Mouse (Mus musculus) midbrain, embryonic 10.5 days (tissue): Measurements from ENCODE around the gene Tspan10. TPM values are rescaled to one million over a fixed set of nuclear protein-coding genes. Genes with fewer than 3 reads are reported as not detected.
A peak's percentile ranks its signal among the peaks of the same experiment; 100 is the strongest.

ENCODE experiments used
- DNase-seq: peaks from one replicate; pipeline ENCODE4 v3.0.0-alpha.2; 2017; ENCODE audit warnings: low spot score
- H3K27ac ChIP-seq: fragments of 300-500 bp; sonication (generic); replicated peaks from 2 replicates; pipeline ENCODE4 v1.5.1; 2016; ENCODE audit warnings: mild to moderate bottlenecking
- H3K27me3 ChIP-seq: fragments of 300-500 bp; sonication (generic); 2 replicates; pipeline ENCODE4 v1.6.1; 2016; ENCODE audit warnings: low read depth, mild to moderate bottlenecking; ENCODE audit not compliant: poor library complexity, severe bottlenecking
- H3K36me3 ChIP-seq: fragments of 300-500 bp; sonication (generic); 2 replicates; pipeline ENCODE4 v1.6.1; 2016; ENCODE audit warnings: mild to moderate bottlenecking, moderate library complexity
- H3K4me1 ChIP-seq: fragments of 300-500 bp; sonication (generic); 2 replicates; pipeline ENCODE4 v1.6.1; 2016
- H3K4me3 ChIP-seq: fragments of 300-500 bp; sonication (generic); 2 replicates; pipeline ENCODE4 v1.5.1; 2016; ENCODE audit warnings: mild to moderate bottlenecking, moderate library complexity
- H3K9me3 ChIP-seq: fragments of 300-500 bp; sonication (generic); replicated peaks from 2 replicates; pipeline ENCODE4 v1.6.1; 2016; ENCODE audit warnings: mild to moderate bottlenecking
- WGBS: fragments of 180-500 bp; shearing (Covaris S2); methylation state at CpG from one replicate; pipeline ENCODE4 v1.1.7; 2016; 5-methylcytosine and 5-hydroxymethylcytosine counted together
- polyA plus RNA-seq: library from polyadenylated mRNA; unstranded; fragments of >200 nt; fragmentation: Nextera tagmentation; extraction: Ambion mirVana; gene quantifications from 2 replicates; pipeline ENCODE4 v1.2.1, GENCODE M21; 2016

The Tspan10 gene
- polyA plus RNA-seq, 1 experiment from 2014 or later: 0.39 TPM

GRCm38 (mm10) chr11:120437152-120437856 is 5.1 kb upstream of the Tspan10 start, which contains the start of gene Nploc4:
Gene Nploc4, minus strand, starts transcription at chr11:120437708.
- peaks cover 30% of the 10 kb centered on the region for H3K36me3 ChIP-seq
- WGBS: under 1% methylated on average over 69 of the region's 77 CpGs
- DNase-seq: peak; percentile 94
- H3K4me3 ChIP-seq: peak within 1 kb of the TSS; percentile 81
- H3K4me1 ChIP-seq: peaks cover 18% of the 10 kb centered on the region
- no peaks in the 10 kb centered on the region for H3K27me3 ChIP-seq
- no peaks in the 10 kb centered on the region for H3K9me3 ChIP-seq
- peak within 1 kb of the TSS; percentile 96 for H3K27ac ChIP-seq

GRCm38 (mm10) chr11:120437857-120438385 is 4.5 kb upstream of the Tspan10 start:
- Histone ChIP-seq H3K4me1 (peaks cover 18% of the 10 kb centered on the region), H3K27ac (peak overlapping the region; percentile 96), H3K36me3 (peaks cover 24% of the 10 kb centered on the region), H3K9me3 (no peaks in the 10 kb centered on the region), H3K4me3 (peak overlapping the region; percentile 81), H3K27me3 (no peaks in the 10 kb centered on the region)
- DNase-seq: no peak
- 34% methylated on average over 12 of the region's 12 CpGs for WGBS

- H3K4me3 ChIP-seq: peak overlapping the region; percentile 3; the same call in 1 of the 2 replicates
- H3K9me3 ChIP-seq: no peaks in the 10 kb centered on the region
- no peaks in the 10 kb centered on the region for H3K36me3 ChIP-seq
- no peak for DNase-seq
- no peaks in the 10 kb centered on the region for H3K27me3 ChIP-seq
- no peaks in the 10 kb centered on the region for H3K4me1 ChIP-seq
- H3K27ac ChIP-seq: no peak overlapping the region
- 91% methylated on average over 3 of the region's 3 CpGs for WGBS
These were observed 379 bp downstream of the Tspan10 start for GRCm38 (mm10) chr11:120442765-120443280.

GRCm38 (mm10) chr11:120444106-120444505 is 1.7 kb downstream of the Tspan10 start:
- H3K9me3 ChIP-seq: no peaks in the 10 kb centered on the region
- H3K27ac ChIP-seq: no peak overlapping the region
- no peaks in the 10 kb centered on the region for H3K4me1 ChIP-seq
- no peaks in the 10 kb centered on the region for H3K36me3 ChIP-seq
- no peaks in the 10 kb centered on the region for H3K27me3 ChIP-seq
- DNase-seq: no peak
- WGBS: 75% methylated on average over 6 of the region's 6 CpGs
- no peak overlapping the region for H3K4me3 ChIP-seq

- 79% methylated on average over 3 of the region's 3 CpGs for WGBS
- no peaks in the 10 kb centered on the region for H3K27me3 ChIP-seq
- H3K4me3 ChIP-seq: no peak overlapping the region
- no peaks in the 10 kb centered on the region for H3K9me3 ChIP-seq
- H3K27ac ChIP-seq: no peak overlapping the region
- DNase-seq: no peak
- H3K4me1 ChIP-seq: no peaks in the 10 kb centered on the region
- no peaks in the 10 kb centered on the region for H3K36me3 ChIP-seq
These were observed 3.0 kb downstream of the Tspan10 start for GRCm38 (mm10) chr11:120445475-120445874.

GRCm38 (mm10) chr11:120447179-120447578 is 4.7 kb downstream of the Tspan10 start:
- Histone ChIP-seq H3K9me3 (no peaks in the 10 kb centered on the region), H3K27ac (no peak overlapping the region), H3K27me3 (no peaks in the 10 kb centered on the region), H3K4me1 (0 out of 2 replicates have a peak, but pooled peaks cover 2% of the 10 kb centered on the region), H3K4me3 (no peak overlapping the region), H3K36me3 (no peaks in the 10 kb centered on the region)
- WGBS: 83% methylated on average over 7 of the region's 7 CpGs
- DNase-seq: no peak

GRCm38 (mm10) chr11:120452246-120452645 is 9.8 kb downstream of the Tspan10 start:
- Histone ChIP-seq H3K4me1 (peaks cover 9% of the 10 kb centered on the region), H3K27ac (no peak overlapping the region), H3K27me3 (no peaks in the 10 kb centered on the region), H3K36me3 (peaks cover 5% of the 10 kb centered on the region), H3K9me3 (no peaks in the 10 kb centered on the region), H3K4me3 (no peak overlapping the region)
- DNase-seq: no peak
- WGBS: 66% methylated on average over 3 of the region's 3 CpGs

GRCm38 (mm10) chr11:120453306-120453705 is 10.9 kb downstream of the Tspan10 start, which contains the start of gene Pde6g:
Gene Pde6g, minus strand, starts transcription at chr11:120453500.
- H3K9me3 ChIP-seq: no peaks in the 10 kb centered on the region
- 87% methylated on average over 4 of the region's 4 CpGs for WGBS
- H3K4me3 ChIP-seq: no peak within 1 kb of the TSS
- peaks cover 5% of the 10 kb centered on the region for H3K36me3 ChIP-seq
- no peak for DNase-seq
- H3K27ac ChIP-seq: no peak within 1 kb of the TSS
- H3K4me1 ChIP-seq: peaks cover 18% of the 10 kb centered on the region
- no peaks in the 10 kb centered on the region for H3K27me3 ChIP-seq

- Histone ChIP-seq H3K4me3 (no peak overlapping the region), H3K27me3 (no peaks in the 10 kb centered on the region), H3K9me3 (no peaks in the 10 kb centered on the region), H3K36me3 (peaks cover 15% of the 10 kb centered on the region), H3K4me1 (peaks cover 30% of the 10 kb centered on the region), H3K27ac (no peak overlapping the region)
- no peak for DNase-seq
- WGBS: 91% methylated on average over 4 of the region's 4 CpGs
These were observed 12.5 kb downstream of the Tspan10 start for GRCm38 (mm10) chr11:120454965-120455364.

- Histone ChIP-seq H3K27ac (no peak overlapping the region), H3K27me3 (no peaks in the 10 kb centered on the region), H3K9me3 (no peaks in the 10 kb centered on the region), H3K4me3 (no peak overlapping the region), H3K36me3 (peaks cover 19% of the 10 kb centered on the region), H3K4me1 (peaks cover 30% of the 10 kb centered on the region)
- 91% methylated on average over 7 of the region's 7 CpGs for WGBS
- DNase-seq: no peak
These were observed 13.0 kb downstream of the Tspan10 start for GRCm38 (mm10) chr11:120455413-120455812.

GRCm38 (mm10) chr11:120457370-120457769 is 14.9 kb downstream of the Tspan10 start:
- 43% methylated on average over 14 of the region's 14 CpGs for WGBS
- H3K9me3 ChIP-seq: no peaks in the 10 kb centered on the region
- peaks cover 37% of the 10 kb centered on the region for H3K36me3 ChIP-seq
- no peak for DNase-seq
- peak overlapping the region; percentile 94 for H3K27ac ChIP-seq
- H3K4me1 ChIP-seq: peaks cover 27% of the 10 kb centered on the region
- no peaks in the 10 kb centered on the region for H3K27me3 ChIP-seq
- peak overlapping the region; percentile 94 for H3K4me3 ChIP-seq

GRCm38 (mm10) chr11:120457772-120458751 is 15.6 kb downstream of the Tspan10 start, which contains the start of the genes Oxld1 and Ccdc137:
Gene Oxld1, minus strand, starts transcription at chr11:120458068.
Gene Ccdc137, plus strand, starts transcription at chr11:120458115.
- no peaks in the 10 kb centered on the region for H3K27me3 ChIP-seq
- peaks cover 27% of the 10 kb centered on the region for H3K4me1 ChIP-seq
- no peaks in the 10 kb centered on the region for H3K9me3 ChIP-seq
- 5% methylated on average over 62 of the region's 62 CpGs for WGBS
- H3K27ac ChIP-seq: peak within 1 kb of the TSS; percentile 94
- peak within 1 kb of the TSS; percentile 94 for H3K4me3 ChIP-seq
- DNase-seq: peak; percentile 88
- H3K36me3 ChIP-seq: peaks cover 44% of the 10 kb centered on the region
